Mouse (Mus musculus): Measurements from ENCODE around the gene Eml5. TPM values are rescaled to one million over a fixed set of nuclear protein-coding genes. Genes with fewer than 3 reads are reported as not detected.

Eml5 gene
- polyA plus RNA-seq, 1 experiment = 0.32 TPM

GRCm38 (mm10) chr12:98905466-98905865 lies 4.2 kb upstream of the Eml5 start:
- no peak for TF ChIP-seq CTCF (IDR thresholded peaks at IDR 0.05; ENCODE audit: extremely low read depth, insufficient read length, insufficient replicate concordance, low read depth, low read length)
- no peak for TF ChIP-seq POLR2A (IDR thresholded peaks at IDR 0.05; ENCODE audit: low read depth, low read length)
- H3K4me1 ChIP-seq (ENCODE audit: control insufficient read depth, insufficient read depth, insufficient read length, low read length) = peaks cover under 1% of the 10 kb centered on the region; the same call in 1 of the 2 replicates
- H3K36me3 ChIP-seq (ENCODE audit: control insufficient read depth, insufficient read depth, low read length) = no peaks in the 10 kb centered on the region
- WGBS = 66% methylated on average over 5 of the region's 5 CpGs
- peaks cover 11% of the 10 kb centered on the region for H3K27me3 ChIP-seq (ENCODE audit: control insufficient read depth, insufficient read depth, low read length)
- H3K4me3 ChIP-seq (ENCODE audit: low read depth, low read length) = no peak overlapping the region
- H3K27ac ChIP-seq (ENCODE audit: insufficient read depth, low read depth, low read length) = no peak overlapping the region

- Histone ChIP-seq H3K4me1 (ENCODE audit: control insufficient read depth, insufficient read depth, insufficient read length, low read length) (peaks cover 2% of the 10 kb centered on the region; the same call in 1 of the 2 replicates), H3K27me3 (ENCODE audit: control insufficient read depth, insufficient read depth, low read length) (peaks cover 14% of the 10 kb centered on the region), H3K27ac (ENCODE audit: insufficient read depth, low read depth, low read length) (no peak overlapping the region), H3K4me3 (ENCODE audit: low read depth, low read length) (peak overlapping the region; percentile 98), H3K36me3 (ENCODE audit: control insufficient read depth, insufficient read depth, low read length) (no peaks in the 10 kb centered on the region)
- TF ChIP-seq CTCF (IDR thresholded peaks at IDR 0.05; ENCODE audit: extremely low read depth, insufficient read length, insufficient replicate concordance, low read depth, low read length) = no peak
- TF ChIP-seq POLR2A (IDR thresholded peaks at IDR 0.05; ENCODE audit: low read depth, low read length) = no peak
- 3% methylated on average over 31 of the region's 31 CpGs for WGBS
Measured at GRCm38 (mm10) chr12:98900341-98900880, 873 bp downstream of the Eml5 start.

GRCm38 (mm10) chr12:98899676-98900075 lies 1.6 kb downstream of the Eml5 start:
- TF ChIP-seq CTCF (IDR thresholded peaks at IDR 0.05; ENCODE audit: extremely low read depth, insufficient read length, insufficient replicate concordance, low read depth, low read length) (no peak), POLR2A (IDR thresholded peaks at IDR 0.05; ENCODE audit: low read depth, low read length) (no peak)
- peaks cover 2% of the 10 kb centered on the region; the same call in 1 of the 2 replicates for H3K4me1 ChIP-seq (ENCODE audit: control insufficient read depth, insufficient read depth, insufficient read length, low read length)
- WGBS = 83% methylated on average over 6 of the region's 6 CpGs
- H3K36me3 ChIP-seq (ENCODE audit: control insufficient read depth, insufficient read depth, low read length) = no peaks in the 10 kb centered on the region
- no peak overlapping the region for H3K4me3 ChIP-seq (ENCODE audit: low read depth, low read length)
- H3K27ac ChIP-seq (ENCODE audit: insufficient read depth, low read depth, low read length) = no peak overlapping the region
- peaks cover 14% of the 10 kb centered on the region for H3K27me3 ChIP-seq (ENCODE audit: control insufficient read depth, insufficient read depth, low read length)

- H3K4me1 ChIP-seq (ENCODE audit: control insufficient read depth, insufficient read depth, insufficient read length, low read length) = peaks cover 2% of the 10 kb centered on the region; the same call in 1 of the 2 replicates
- 76% methylated on average over 1 of the region's 1 CpGs for WGBS
- H3K27ac ChIP-seq (ENCODE audit: insufficient read depth, low read depth, low read length) = no peak overlapping the region
Measured at GRCm38 (mm10) chr12:98896761-98897160, 4.5 kb downstream of the Eml5 start.

GRCm38 (mm10) chr12:98884515-98884914 lies 16.8 kb downstream of the Eml5 start:
- Histone ChIP-seq H3K27me3 (ENCODE audit: control insufficient read depth, insufficient read depth, low read length) (no peaks in the 10 kb centered on the region), H3K4me1 (ENCODE audit: control insufficient read depth, insufficient read depth, insufficient read length, low read length) (no peaks in the 10 kb centered on the region), H3K36me3 (ENCODE audit: control insufficient read depth, insufficient read depth, low read length) (no peaks in the 10 kb centered on the region), H3K4me3 (ENCODE audit: low read depth, low read length) (no peak overlapping the region), H3K27ac (ENCODE audit: insufficient read depth, low read depth, low read length) (no peak overlapping the region)
- WGBS = 2% methylated on average over 1 of the region's 1 CpGs
- no peak for TF ChIP-seq CTCF (IDR thresholded peaks at IDR 0.05; ENCODE audit: extremely low read depth, insufficient read length, insufficient replicate concordance, low read depth, low read length)
- no peak for TF ChIP-seq POLR2A (IDR thresholded peaks at IDR 0.05; ENCODE audit: low read depth, low read length)

More at GRCm38 (mm10) chr12:98896761-98897160, 4.5 kb downstream of the Eml5 start:
- peaks cover 14% of the 10 kb centered on the region for H3K27me3 ChIP-seq (ENCODE audit: control insufficient read depth, insufficient read depth, low read length)
- no peaks in the 10 kb centered on the region for H3K36me3 ChIP-seq (ENCODE audit: control insufficient read depth, insufficient read depth, low read length)
- no peak for TF ChIP-seq POLR2A (IDR thresholded peaks at IDR 0.05; ENCODE audit: low read depth, low read length)
- no peak for TF ChIP-seq CTCF (IDR thresholded peaks at IDR 0.05; ENCODE audit: extremely low read depth, insufficient read length, insufficient replicate concordance, low read depth, low read length)
- no peak overlapping the region for H3K4me3 ChIP-seq (ENCODE audit: low read depth, low read length)

GRCm38 (mm10) chr12:98881796-98882195 lies 19.5 kb downstream of the Eml5 start:
- no peak for TF ChIP-seq POLR2A (IDR thresholded peaks at IDR 0.05; ENCODE audit: low read depth, low read length)
- TF ChIP-seq CTCF (IDR thresholded peaks at IDR 0.05; ENCODE audit: extremely low read depth, insufficient read length, insufficient replicate concordance, low read depth, low read length) = no peak
- Histone ChIP-seq H3K27me3 (ENCODE audit: control insufficient read depth, insufficient read depth, low read length) (no peaks in the 10 kb centered on the region), H3K27ac (ENCODE audit: insufficient read depth, low read depth, low read length) (no peak overlapping the region), H3K36me3 (ENCODE audit: control insufficient read depth, insufficient read depth, low read length) (no peaks in the 10 kb centered on the region), H3K4me3 (ENCODE audit: low read depth, low read length) (no peak overlapping the region), H3K4me1 (ENCODE audit: control insufficient read depth, insufficient read depth, insufficient read length, low read length) (no peaks in the 10 kb centered on the region)
- 35% methylated on average over 5 of the region's 5 CpGs for WGBS

- WGBS = 82% methylated on average over 1 of the region's 1 CpGs
- TF ChIP-seq CTCF (IDR thresholded peaks at IDR 0.05; ENCODE audit: extremely low read depth, insufficient read length, insufficient replicate concordance, low read depth, low read length) (no peak), POLR2A (IDR thresholded peaks at IDR 0.05; ENCODE audit: low read depth, low read length) (no peak)
- Histone ChIP-seq H3K36me3 (ENCODE audit: control insufficient read depth, insufficient read depth, low read length) (no peaks in the 10 kb centered on the region), H3K4me3 (ENCODE audit: low read depth, low read length) (no peak overlapping the region), H3K27ac (ENCODE audit: insufficient read depth, low read depth, low read length) (no peak overlapping the region), H3K4me1 (ENCODE audit: control insufficient read depth, insufficient read depth, insufficient read length, low read length) (no peaks in the 10 kb centered on the region), H3K27me3 (ENCODE audit: control insufficient read depth, insufficient read depth, low read length) (no peaks in the 10 kb centered on the region)
Measured at GRCm38 (mm10) chr12:98878693-98879092, 22.6 kb downstream of the Eml5 start.
